Mouse (Mus musculus) liver, embryonic 13.5 days (tissue): ENCODE results near the gene Gm128. TPM values are rescaled to one million over a fixed set of nuclear protein-coding genes. Genes with fewer than 3 reads are reported as not detected.

Experiments used
- ATAC-seq: fragments of 200-750 bp; cut with Nextera tagmentation; 2 replicates; pipeline ENCODE4 v1.8.0; 2017; ENCODE audit warnings: low read depth, mild to moderate bottlenecking, moderate number of reproducible peaks, moderate library complexity
- DNase-seq: peaks from one replicate; pipeline ENCODE4 v3.0.0; 2022
- H3K27ac ChIP-seq: fragments of 300-500 bp; sonication (generic); 2 replicates; pipeline ENCODE4 v1.5.1; 2015; ENCODE audit warnings: moderate library complexity, mild to moderate bottlenecking, inconsistent platforms
- H3K27me3 ChIP-seq: fragments of 300-500 bp; sonication (generic); 2 replicates; pipeline ENCODE4 v1.6.1; 2015; ENCODE audit warnings: mild to moderate bottlenecking, inconsistent platforms
- H3K36me3 ChIP-seq: fragments of 300-500 bp; sonication (generic); 2 replicates; pipeline ENCODE4 v1.6.1; 2015; ENCODE audit warnings: mild to moderate bottlenecking, inconsistent platforms
- H3K4me1 ChIP-seq: fragments of 300-500 bp; sonication (generic); replicated peaks from 2 replicates; pipeline ENCODE4 v1.6.1; 2015; ENCODE audit warnings: inconsistent platforms
- H3K4me2 ChIP-seq: fragments of 300-500 bp; sonication (generic); 2 replicates; pipeline ENCODE4 v1.6.1; 2015; ENCODE audit warnings: inconsistent platforms, mild to moderate bottlenecking, moderate library complexity
- H3K4me3 ChIP-seq: fragments of 300-500 bp; sonication (generic); replicated peaks from 2 replicates; pipeline ENCODE4 v1.5.1; 2015; ENCODE audit warnings: mild to moderate bottlenecking, inconsistent platforms
- H3K9ac ChIP-seq: fragments of 300-500 bp; sonication (generic); 2 replicates; pipeline ENCODE4 v1.6.1; 2015; ENCODE audit warnings: mild to moderate bottlenecking, inconsistent platforms
- H3K9me3 ChIP-seq: fragments of 300-500 bp; sonication (generic); replicated peaks from 2 replicates; pipeline ENCODE4 v1.6.1; 2016; ENCODE audit warnings: inconsistent platforms
- WGBS: fragments of 180-500 bp; shearing (Covaris S2); methylation state at CpG from one replicate; pipeline ENCODE4 v1.1.7; 2015; ENCODE audit not compliant: insufficient replicate concordance; 5-methylcytosine and 5-hydroxymethylcytosine counted together
- polyA plus RNA-seq: library from polyadenylated mRNA; unstranded; fragments of >200 nt; fragmentation: Nextera tagmentation; extraction: Ambion mirVana; gene quantifications from 2 replicates; pipeline ENCODE4 v1.2.1, GENCODE M21; 2015

Gene Gm128
- polyA plus RNA-seq, 1 experiment from 2014 or later = 0.16 TPM

GRCm38 (mm10) chr3:95282865-95283588, 41.6 kb upstream of the Gm128 start:
- Histone ChIP-seq H3K27ac (peak overlapping the region; percentile 97), H3K4me3 (peak overlapping the region; percentile 82), H3K9ac (peak overlapping the region; percentile 89), H3K36me3 (peaks cover 8% of the 10 kb centered on the region), H3K4me2 (peak overlapping the region; percentile 79), H3K27me3 (no peaks in the 10 kb centered on the region), H3K4me1 (peaks cover 67% of the 10 kb centered on the region), H3K9me3 (no peaks in the 10 kb centered on the region)
- DNase-seq = peak; percentile 75
- WGBS = under 1% methylated on average over 51 of the region's 51 CpGs
- ATAC-seq = peak; percentile 77

- under 1% methylated on average over 11 of the region's 11 CpGs for WGBS
- Histone ChIP-seq H3K27me3 (no peaks in the 10 kb centered on the region), H3K9ac (peak overlapping the region; percentile 89), H3K9me3 (no peaks in the 10 kb centered on the region), H3K36me3 (0 out of 2 replicates have a peak, but pooled peaks cover 2% of the 10 kb centered on the region), H3K27ac (peak overlapping the region; percentile 97), H3K4me3 (peak overlapping the region; percentile 82), H3K4me2 (peak overlapping the region; percentile 79), H3K4me1 (peaks cover 73% of the 10 kb centered on the region)
- no peak for DNase-seq
- peak; percentile 13 for ATAC-seq
Observed at GRCm38 (mm10) chr3:95282381-95282864, 41.0 kb upstream of the Gm128 start.

- Histone ChIP-seq H3K4me1 (peaks cover 76% of the 10 kb centered on the region), H3K4me3 (peak within 1 kb of the TSS; percentile 82), H3K9me3 (no peaks in the 10 kb centered on the region), H3K36me3 (no peaks in the 10 kb centered on the region), H3K27ac (peak within 1 kb of the TSS; percentile 97), H3K9ac (peak within 1 kb of the TSS; percentile 90), H3K4me2 (peak within 1 kb of the TSS; percentile 79), H3K27me3 (no peaks in the 10 kb centered on the region)
- ATAC-seq = peak; percentile 83
- under 1% methylated on average over 53 of the region's 53 CpGs for WGBS
- DNase-seq = peak; percentile 99
Observed at GRCm38 (mm10) chr3:95281216-95282126, 40.1 kb upstream of the Gm128 start, which contains the start of the genes Mindy1 and Prune1. Gene Mindy1 (plus strand): TSS chr3:95281345. Gene Prune1 (minus strand): TSS chr3:95282076.

- WGBS = 11% methylated on average over 8 of the region's 8 CpGs
- Histone ChIP-seq H3K9ac (peak overlapping the region; percentile 90), H3K27me3 (no peaks in the 10 kb centered on the region), H3K4me3 (peak overlapping the region; percentile 82), H3K36me3 (no peaks in the 10 kb centered on the region), H3K27ac (peak overlapping the region; percentile 90), H3K4me2 (peak overlapping the region; percentile 79), H3K4me1 (peaks cover 77% of the 10 kb centered on the region), H3K9me3 (no peaks in the 10 kb centered on the region)
- ATAC-seq (no peak), DNase-seq (no peak)
Observed at GRCm38 (mm10) chr3:95280747-95281146, 39.3 kb upstream of the Gm128 start.

- H3K36me3 ChIP-seq = no peaks in the 10 kb centered on the region
- no peaks in the 10 kb centered on the region for H3K9me3 ChIP-seq
- ATAC-seq (no peak), DNase-seq (peak; percentile 43)
- H3K4me3 ChIP-seq = no peak overlapping the region
- H3K9ac ChIP-seq = peak overlapping the region; percentile 39; the same call in 1 of the 2 replicates
- no peaks in the 10 kb centered on the region for H3K27me3 ChIP-seq
- no peak overlapping the region for H3K4me2 ChIP-seq
- WGBS = 70% methylated on average over 1 of the region's 1 CpGs
- peak overlapping the region; percentile 67 for H3K27ac ChIP-seq
- H3K4me1 ChIP-seq = peaks cover 78% of the 10 kb centered on the region
Observed at GRCm38 (mm10) chr3:95277149-95277551, 35.8 kb upstream of the Gm128 start.

- peak overlapping the region; percentile 67 for H3K27ac ChIP-seq
- no peak for ATAC-seq
- peak overlapping the region; percentile 26; the same call in 1 of the 2 replicates for H3K9ac ChIP-seq
- no peaks in the 10 kb centered on the region for H3K27me3 ChIP-seq
- H3K4me2 ChIP-seq = no peak overlapping the region
- 49% methylated on average over 5 of the region's 5 CpGs for WGBS
- no peaks in the 10 kb centered on the region for H3K9me3 ChIP-seq
- H3K4me1 ChIP-seq = peaks cover 78% of the 10 kb centered on the region
- no peak for DNase-seq
- no peaks in the 10 kb centered on the region for H3K36me3 ChIP-seq
- H3K4me3 ChIP-seq = no peak overlapping the region
Observed at GRCm38 (mm10) chr3:95276428-95276934, 35.1 kb upstream of the Gm128 start.

- DNase-seq (no peak), ATAC-seq (no peak)
- Histone ChIP-seq H3K9ac (0 out of 2 replicates have a peak overlapping the region, but pooled peaks have one; percentile 4), H3K4me3 (no peak overlapping the region), H3K9me3 (no peaks in the 10 kb centered on the region), H3K27me3 (no peaks in the 10 kb centered on the region), H3K4me2 (no peak overlapping the region), H3K36me3 (no peaks in the 10 kb centered on the region), H3K4me1 (peaks cover 71% of the 10 kb centered on the region), H3K27ac (no peak overlapping the region)
- 52% methylated on average over 6 of the region's 6 CpGs for WGBS
Observed at GRCm38 (mm10) chr3:95275161-95275560, 33.8 kb upstream of the Gm128 start.

- no peaks in the 10 kb centered on the region for H3K9me3 ChIP-seq
- ATAC-seq (no peak), DNase-seq (no peak)
- H3K27ac ChIP-seq = no peak overlapping the region
- no peak overlapping the region for H3K4me2 ChIP-seq
- H3K27me3 ChIP-seq = no peaks in the 10 kb centered on the region
- no peak overlapping the region for H3K4me3 ChIP-seq
- peaks cover 4% of the 10 kb centered on the region; the same call in 1 of the 2 replicates for H3K36me3 ChIP-seq
- no peak overlapping the region for H3K9ac ChIP-seq
- peaks cover 64% of the 10 kb centered on the region for H3K4me1 ChIP-seq
- WGBS = 87% methylated on average over 4 of the region's 4 CpGs
Observed at GRCm38 (mm10) chr3:95274453-95274852, 33.1 kb upstream of the Gm128 start.

- Histone ChIP-seq H3K4me1 (peaks cover 55% of the 10 kb centered on the region), H3K27ac (no peak overlapping the region), H3K4me3 (no peak overlapping the region), H3K36me3 (peaks cover 11% of the 10 kb centered on the region; the same call in 1 of the 2 replicates), H3K9ac (no peak overlapping the region), H3K9me3 (no peaks in the 10 kb centered on the region), H3K27me3 (no peaks in the 10 kb centered on the region), H3K4me2 (no peak overlapping the region)
- DNase-seq (no peak), ATAC-seq (no peak)
- 81% methylated on average over 5 of the region's 5 CpGs for WGBS
Observed at GRCm38 (mm10) chr3:95273471-95273870, 32.1 kb upstream of the Gm128 start.

GRCm38 (mm10) chr3:95270766-95271364, 29.5 kb upstream of the Gm128 start:
- Histone ChIP-seq H3K9ac (no peak overlapping the region), H3K4me1 (peaks cover 32% of the 10 kb centered on the region), H3K27me3 (no peaks in the 10 kb centered on the region), H3K9me3 (no peaks in the 10 kb centered on the region), H3K4me2 (no peak overlapping the region), H3K4me3 (no peak overlapping the region), H3K36me3 (peaks cover 36% of the 10 kb centered on the region), H3K27ac (no peak overlapping the region)
- ATAC-seq = no peak
- WGBS = 79% methylated on average over 12 of the region's 12 CpGs
- no peak for DNase-seq
